Mouse (Mus musculus) stomach, postnatal 0 days (tissue): Measurements from ENCODE around the gene Rnf24. TPM values are rescaled to one million over a fixed set of nuclear protein-coding genes. Genes with fewer than 3 reads are reported as not detected.

Experiments
- ATAC-seq: fragments of 200-750 bp; cut with Nextera tagmentation; 2 replicates; pipeline ENCODE4 v1.8.0; 2017; ENCODE audit not compliant: low FRiP score, low TSS enrichment
- DNase-seq: peaks from one replicate; pipeline ENCODE4 v3.0.0-alpha.2; 2016; ENCODE audit warnings: low spot score
- H3K27ac ChIP-seq: fragments of 300-500 bp; sonication (generic); replicated peaks from 2 replicates; pipeline ENCODE4 v1.5.1; 2014; ENCODE audit warnings: mild to moderate bottlenecking, control low read depth
- H3K27me3 ChIP-seq: fragments of 300-500 bp; sonication (generic); 2 replicates; pipeline ENCODE4 v1.6.1; 2014; ENCODE audit warnings: low read length; ENCODE audit not compliant: control insufficient read depth, insufficient read depth
- H3K36me3 ChIP-seq: fragments of 300-500 bp; sonication (generic); 2 replicates; pipeline ENCODE4 v1.6.1; 2014; ENCODE audit warnings: low read length, mixed read lengths; ENCODE audit not compliant: control insufficient read depth, insufficient read depth
- H3K4me1 ChIP-seq: fragments of 300-500 bp; sonication (generic); replicated peaks from 2 replicates; pipeline ENCODE4 v1.6.1; 2014; ENCODE audit warnings: antibody characterized with exemption; ENCODE audit not compliant: control insufficient read depth, insufficient read depth
- H3K4me2 ChIP-seq: fragments of 300-500 bp; sonication (generic); replicated peaks from 2 replicates; pipeline ENCODE4 v1.6.1; 2014; ENCODE audit warnings: low read depth, mild to moderate bottlenecking, control low read depth, moderate library complexity
- H3K4me3 ChIP-seq: fragments of 300-500 bp; sonication (generic); 2 replicates; pipeline ENCODE4 v1.5.1; 2014; ENCODE audit warnings: low read depth, low read length, control low read depth
- H3K9ac ChIP-seq: fragments of 300-500 bp; sonication (generic); 2 replicates; pipeline ENCODE4 v1.6.1; 2014; ENCODE audit warnings: mild to moderate bottlenecking, low read length, control low read depth, mixed read lengths
- H3K9me3 ChIP-seq: fragments of 300-500 bp; sonication (generic); 2 replicates; pipeline ENCODE4 v1.6.1; 2016; ENCODE audit warnings: low read length; ENCODE audit not compliant: control insufficient read depth
- CTCF ChIP-seq: IDR thresholded peaks from 2 replicates; pipeline ENCODE4 v1.5.1; 2016; ENCODE audit warnings: antibody characterized with exemption, low read depth, mild to moderate bottlenecking, moderate library complexity
- EP300 ChIP-seq: optimal IDR thresholded peaks from 2 replicates; pipeline ENCODE3; 2016; ENCODE audit warnings: antibody characterized with exemption
- WGBS: fragments of 180-500 bp; shearing (Covaris S2); extraction: QIAGEN DNeasy Blood & Tissue Kit; methylation state at CpG from one replicate; pipeline ENCODE4 v1.1.7; 2014; 5-methylcytosine and 5-hydroxymethylcytosine counted together
- polyA plus RNA-seq: library from polyadenylated mRNA; unstranded; fragments of >200 nt; fragmentation: Nextera tagmentation; extraction: Ambion mirVana; gene quantifications from 2 replicates; pipeline ENCODE4 v1.2.1, GENCODE M21; 2015

Gene Rnf24
- polyA plus RNA-seq, 1 experiment from 2014 or later = 1.3 TPM

GRCm38 (mm10) chr2:131371811-131372210, 19.1 kb upstream of the Rnf24 start:
- WGBS = 82% methylated on average over 4 of the region's 4 CpGs

GRCm38 (mm10) chr2:131370828-131371227, 18.1 kb upstream of the Rnf24 start:
- DNase-seq (no peak), ATAC-seq (no peak)
- no peaks in the 10 kb centered on the region for H3K9me3 ChIP-seq

More at GRCm38 (mm10) chr2:131371811-131372210, 19.1 kb upstream of the Rnf24 start:
- Histone ChIP-seq H3K4me1 (no peaks in the 10 kb centered on the region), H3K4me2 (no peak overlapping the region), H3K27ac (no peak overlapping the region), H3K4me3 (no peak overlapping the region), H3K27me3 (no peaks in the 10 kb centered on the region), H3K9me3 (no peaks in the 10 kb centered on the region), H3K9ac (no peak overlapping the region), H3K36me3 (no peaks in the 10 kb centered on the region)
- ATAC-seq (no peak), DNase-seq (no peak)
- TF ChIP-seq CTCF (no peak), EP300 (no peak)

GRCm38 (mm10) chr2:131364689-131365088, 12.0 kb upstream of the Rnf24 start:
- Histone ChIP-seq H3K4me3 (no peak overlapping the region), H3K4me2 (no peak overlapping the region), H3K4me1 (no peaks in the 10 kb centered on the region), H3K9me3 (no peaks in the 10 kb centered on the region), H3K27me3 (no peaks in the 10 kb centered on the region), H3K36me3 (no peaks in the 10 kb centered on the region), H3K9ac (no peak overlapping the region), H3K27ac (no peak overlapping the region)
- TF ChIP-seq CTCF = no peak
- TF ChIP-seq EP300 = no peak
- no peak for ATAC-seq
- WGBS = 78% methylated on average over 6 of the region's 6 CpGs
- no peak for DNase-seq

More at GRCm38 (mm10) chr2:131370828-131371227, 18.1 kb upstream of the Rnf24 start:
- Histone ChIP-seq H3K27me3 (no peaks in the 10 kb centered on the region), H3K4me1 (no peaks in the 10 kb centered on the region), H3K4me3 (no peak overlapping the region), H3K36me3 (no peaks in the 10 kb centered on the region), H3K27ac (no peak overlapping the region), H3K4me2 (no peak overlapping the region), H3K9ac (no peak overlapping the region)
- WGBS = 26% methylated on average over 3 of the region's 3 CpGs
- TF ChIP-seq EP300 (no peak), CTCF (no peak)

GRCm38 (mm10) chr2:131358481-131358880, 5.8 kb upstream of the Rnf24 start:
- ATAC-seq = no peak
- Histone ChIP-seq H3K27me3 (no peaks in the 10 kb centered on the region), H3K27ac (no peak overlapping the region), H3K9ac (no peak overlapping the region), H3K9me3 (no peaks in the 10 kb centered on the region), H3K4me1 (no peaks in the 10 kb centered on the region), H3K4me3 (no peak overlapping the region), H3K4me2 (no peak overlapping the region), H3K36me3 (no peaks in the 10 kb centered on the region)
- TF ChIP-seq CTCF (peak; percentile 19; the same call in 1 of the 2 replicates), EP300 (no peak)
- no peak for DNase-seq

GRCm38 (mm10) chr2:131354049-131354448, 1.4 kb upstream of the Rnf24 start:
- TF ChIP-seq CTCF (no peak), EP300 (no peak)
- DNase-seq (no peak), ATAC-seq (no peak)
- H3K27ac ChIP-seq = no peak overlapping the region
- H3K4me3 ChIP-seq = no peak overlapping the region
- no peaks in the 10 kb centered on the region for H3K9me3 ChIP-seq
- no peaks in the 10 kb centered on the region for H3K4me1 ChIP-seq
- H3K4me2 ChIP-seq = no peak overlapping the region
- H3K9ac ChIP-seq = no peak overlapping the region
- no peaks in the 10 kb centered on the region for H3K36me3 ChIP-seq
- WGBS = 52% methylated on average over 6 of the region's 6 CpGs
- no peaks in the 10 kb centered on the region for H3K27me3 ChIP-seq

- TF ChIP-seq EP300 (no peak), CTCF (no peak)
- DNase-seq (no peak), ATAC-seq (no peak)
- Histone ChIP-seq H3K9me3 (no peaks in the 10 kb centered on the region), H3K9ac (no peak overlapping the region), H3K27me3 (no peaks in the 10 kb centered on the region), H3K27ac (no peak overlapping the region), H3K4me3 (no peak overlapping the region), H3K36me3 (no peaks in the 10 kb centered on the region), H3K4me1 (no peaks in the 10 kb centered on the region), H3K4me2 (peak overlapping the region; percentile 92)
- WGBS = 8% methylated on average over 3 of the region's 3 CpGs
Observed at GRCm38 (mm10) chr2:131353564-131353915, 848 bp upstream of the Rnf24 start.
